Mouse (Mus musculus): Measurements from ENCODE around the gene Piwil1. TPM values are rescaled to one million over a fixed set of nuclear protein-coding genes. Genes with fewer than 3 reads are reported as not detected.

The Piwil1 gene
- total and polyA plus RNA-seq, 3 experiments = not detected

DNA sequence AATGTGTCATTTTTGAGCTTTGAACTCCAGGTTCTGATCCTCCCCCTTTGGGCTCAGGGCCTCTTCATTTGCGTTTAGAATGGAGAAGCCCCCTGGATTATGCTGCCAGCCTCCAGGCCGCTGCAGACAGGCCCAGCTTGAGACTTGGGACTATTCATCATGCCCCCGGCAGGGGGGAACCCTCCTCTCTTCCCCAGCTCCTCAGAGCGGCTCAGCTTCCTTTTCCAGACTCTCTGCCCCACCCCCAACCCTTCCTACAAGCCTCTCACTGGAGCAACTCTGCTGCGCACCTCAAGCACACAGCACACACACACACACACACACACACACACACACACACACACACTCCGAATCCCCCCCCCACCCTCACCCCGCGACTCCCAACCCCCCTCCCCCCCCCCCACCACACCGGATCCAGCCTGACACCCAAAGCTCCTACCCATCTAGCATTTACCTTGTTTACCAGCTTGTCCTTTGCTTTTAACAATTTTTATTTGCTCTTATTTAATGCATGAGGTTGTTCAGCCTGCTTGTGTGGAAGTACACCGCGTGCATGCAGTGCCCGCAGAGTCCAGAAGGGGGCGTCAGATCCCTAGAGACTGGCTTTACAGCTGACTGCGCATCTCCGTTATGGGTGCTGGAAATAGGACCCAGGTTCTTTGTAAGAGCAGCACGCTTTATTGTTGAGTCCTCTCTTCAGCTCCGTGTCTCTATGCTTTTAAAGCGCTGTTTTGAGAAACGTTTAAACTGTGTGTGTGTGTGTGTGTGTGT is 2.0 kb downstream of the Piwil1 start:
- no peak overlapping the region for H3K4me2 ChIP-seq (ENCODE audit: insufficient read depth, low read depth, poor library complexity, severe bottlenecking)
- no peak overlapping the region for H3K9ac ChIP-seq (ENCODE audit: insufficient read depth, low read depth)
- H3K9me3 ChIP-seq (replicated peaks; ENCODE audit: low read length) = peaks cover 84% of the 10 kb centered on the region
- no peak overlapping the region for H3K27ac ChIP-seq (ENCODE audit: insufficient read depth, low read depth)
- dilution Hi-C loops (cut with MboI; ENCODE audit: extremely low pct_ligation_motif_present, extremely low pct_unique_long_range_greater_than_20kb, low sequenced_read_pairs) = no loop called here
- DNase-seq (ENCODE audit: extremely low read depth) = no peak
- H3K79me2 ChIP-seq (replicated peaks; ENCODE audit: control insufficient read depth, extremely low read depth, insufficient read depth, poor library complexity, severe bottlenecking) = no peaks in the 10 kb centered on the region
- H3K4me3 ChIP-seq (replicated peaks in 1 of 3; ENCODE audit: low read depth in 2 of 3, low read length in 2 of 3, poor library complexity in 1 of 3) = no peak overlapping the region
- in situ Hi-C loops (cut with MboI; ENCODE audit: low pct_ligation_motif_present, low pct_unique_long_range_greater_than_20kb, low sequenced_read_pairs) = no loop called here
- TF ChIP-seq SIN3A (IDR thresholded peaks at IDR 0.05; ENCODE audit: low read length) = no peak
- TF ChIP-seq GABPA (IDR thresholded peaks at IDR 0.05; ENCODE audit: insufficient replicate concordance, low read depth, low read length) = no peak
- TF ChIP-seq USF1 (IDR thresholded peaks at IDR 0.05; ENCODE audit: low read depth, low read length) = no peak
- no peak for TF ChIP-seq MYC (IDR thresholded peaks at IDR 0.05; ENCODE audit: low read depth, low read length)
- no peak for TF ChIP-seq CHD2 (IDR thresholded peaks at IDR 0.05; ENCODE audit: low read length)
- no peak for TF ChIP-seq MAX (IDR thresholded peaks at IDR 0.05; ENCODE audit: low read length)
- TF ChIP-seq UBTF (IDR thresholded peaks at IDR 0.05; ENCODE audit: low read depth, low read length) = no peak
- no peaks in the 10 kb centered on the region for H3K36me3 ChIP-seq (replicated peaks in 1 of 2; ENCODE audit: control insufficient read depth in 1 of 2, insufficient read depth in 1 of 2, low read length in 1 of 2)
- H3K4me1 ChIP-seq (ENCODE audit: control insufficient read depth in 1 of 2, insufficient read depth in 2 of 2) = no peaks in the 10 kb centered on the region
- no peaks in the 10 kb centered on the region for H3K27me3 ChIP-seq (replicated peaks)

DNA sequence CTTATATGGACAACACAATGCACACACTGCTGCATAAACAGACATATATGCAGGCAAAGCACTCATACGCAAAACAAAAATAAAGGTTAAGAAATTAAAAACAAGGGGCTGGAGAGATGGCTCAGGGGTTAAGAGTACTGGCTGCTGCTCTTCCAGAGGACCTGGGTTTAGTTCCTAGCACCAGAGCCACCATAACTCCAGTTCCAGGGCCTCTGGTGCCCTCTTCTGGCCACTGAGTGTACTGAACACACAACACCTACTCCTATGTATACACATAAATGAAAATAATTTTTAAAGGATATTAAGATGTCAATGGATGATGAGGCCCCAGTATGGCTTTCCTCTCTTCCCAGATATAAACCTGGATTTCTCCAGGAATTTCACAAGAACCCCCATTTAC is 4.1 kb downstream of the Piwil1 start:
- no peak overlapping the region for H3K9ac ChIP-seq (ENCODE audit: insufficient read depth, low read depth)
- no peak overlapping the region for H3K27ac ChIP-seq (ENCODE audit: insufficient read depth, low read depth)
- no peaks in the 10 kb centered on the region for H3K36me3 ChIP-seq (replicated peaks in 1 of 2; ENCODE audit: control insufficient read depth in 1 of 2, insufficient read depth in 1 of 2, low read length in 1 of 2)
- dilution Hi-C loops (cut with MboI; ENCODE audit: extremely low pct_ligation_motif_present, extremely low pct_unique_long_range_greater_than_20kb, low sequenced_read_pairs) = no loop called here
- H3K79me2 ChIP-seq (replicated peaks; ENCODE audit: control insufficient read depth, extremely low read depth, insufficient read depth, poor library complexity, severe bottlenecking) = no peaks in the 10 kb centered on the region
- no peak for TF ChIP-seq ZNF384 (IDR thresholded peaks at IDR 0.05; ENCODE audit: low read depth, low read length)
- no peak for TF ChIP-seq BHLHE40 (IDR thresholded peaks at IDR 0.05; ENCODE audit: low read depth, low read length)
- TF ChIP-seq MAFK (IDR thresholded peaks at IDR 0.05; ENCODE audit: insufficient replicate concordance, low read length) = no peak
- TF ChIP-seq CHD2 (IDR thresholded peaks at IDR 0.05; ENCODE audit: low read length) = no peak
- TF ChIP-seq TCF12 (IDR thresholded peaks at IDR 0.05; ENCODE audit: low read depth, low read length) = no peak
- TF ChIP-seq SIN3A (IDR thresholded peaks at IDR 0.05; ENCODE audit: low read length) = no peak
- no peak for TF ChIP-seq ETS1 (conservative IDR thresholded peaks at IDR 0.05; ENCODE audit: low read depth, low read length)
- TF ChIP-seq MXI1 (IDR thresholded peaks at IDR 0.05; ENCODE audit: low read depth, low read length) = no peak
- TF ChIP-seq MAX (IDR thresholded peaks at IDR 0.05; ENCODE audit: low read length) = no peak
- TF ChIP-seq UBTF (IDR thresholded peaks at IDR 0.05; ENCODE audit: low read depth, low read length) = no peak
- TF ChIP-seq CHD1 (IDR thresholded peaks at IDR 0.05; ENCODE audit: low read depth, low read length) = no peak
- TF ChIP-seq EP300 (IDR thresholded peaks at IDR 0.05; ENCODE audit: low read length) = no peak
- in situ Hi-C loops (cut with MboI; ENCODE audit: low pct_ligation_motif_present, low pct_unique_long_range_greater_than_20kb, low sequenced_read_pairs) = no loop called here
- H3K9me3 ChIP-seq (replicated peaks; ENCODE audit: low read length) = peaks cover 82% of the 10 kb centered on the region
- no peak overlapping the region for H3K4me2 ChIP-seq (ENCODE audit: insufficient read depth, low read depth, poor library complexity, severe bottlenecking)
- no peak overlapping the region for H3K4me3 ChIP-seq (replicated peaks in 1 of 3; ENCODE audit: low read depth in 2 of 3, low read length in 2 of 3, poor library complexity in 1 of 3)
- no peak for DNase-seq (ENCODE audit: extremely low read depth)
- H3K27me3 ChIP-seq (replicated peaks) = no peaks in the 10 kb centered on the region
- H3K4me1 ChIP-seq (ENCODE audit: control insufficient read depth in 1 of 2, insufficient read depth in 2 of 2) = no peaks in the 10 kb centered on the region

Measured in CH12.LX (cell line).